Mouse (Mus musculus): ENCODE data around the gene Pkp4.
"Not testable (repeated sequence)": the region's sequence is repeated elsewhere in the genome, so short reads cannot be mapped to it uniquely, and the experiment has no call there.

Pkp4 gene

GRCm38 (mm10) chr2:59394651-59395050, 234.0 kb downstream of the Pkp4 start:
- no peak for DNase-seq

DNA sequence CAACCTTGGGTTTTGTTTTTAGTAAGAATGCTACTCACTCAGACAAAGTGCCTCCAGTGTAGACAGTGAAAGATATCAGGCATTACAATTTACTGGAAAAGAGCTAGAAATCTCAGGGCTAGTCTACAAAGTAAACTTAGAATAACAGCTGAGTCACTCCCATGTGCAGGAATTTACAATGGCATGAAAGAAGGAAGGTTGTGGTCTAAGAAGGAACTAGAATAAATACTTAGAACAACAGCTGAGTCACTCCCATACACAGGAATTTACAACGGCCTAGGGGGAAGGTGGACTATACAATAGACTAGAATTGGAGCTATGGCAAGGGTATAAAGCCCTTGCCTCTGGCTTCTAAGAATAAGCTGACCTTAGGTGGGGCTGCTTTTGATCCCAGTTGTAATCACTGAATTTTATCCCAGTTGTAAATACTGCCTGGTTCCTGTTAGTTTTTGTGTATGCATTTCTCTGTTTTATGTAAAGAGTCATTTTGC, 234.6 kb downstream of the Pkp4 start:
- not testable (repeated sequence) for DNase-seq

- DNase-seq, result no peak
Observed at GRCm38 (mm10) chr2:59396555-59396954, 235.9 kb downstream of the Pkp4 start.

- DNase-seq, result no peak
Observed at GRCm38 (mm10) chr2:59397531-59397930, 236.9 kb downstream of the Pkp4 start.

- DNase-seq, result peak; percentile 51
Observed at GRCm38 (mm10) chr2:59400901-59401378, 240.3 kb downstream of the Pkp4 start.

- DNase-seq, result peak; percentile 86
Observed at GRCm38 (mm10) chr2:59401841-59402461, 241.3 kb downstream of the Pkp4 start.

DNA sequence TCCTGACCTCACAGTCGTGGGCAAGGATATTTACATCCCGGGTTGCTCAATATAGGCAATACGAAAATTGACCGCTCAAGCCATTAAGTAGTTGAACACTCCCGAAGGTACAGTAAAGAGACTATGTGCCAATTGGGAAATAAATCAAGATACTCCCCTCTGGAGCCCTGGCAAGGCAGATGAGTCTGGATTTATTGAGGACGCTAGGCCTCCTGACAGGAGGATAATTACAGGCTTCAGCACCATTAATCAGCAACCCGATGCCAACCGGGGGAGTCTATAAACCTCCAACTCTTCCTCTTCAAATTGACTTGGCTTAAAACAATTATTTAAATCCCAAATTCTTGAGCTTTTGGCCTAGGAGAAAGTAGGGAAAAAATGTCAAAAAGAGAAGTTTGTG, 243.4 kb downstream of the Pkp4 start:
- no peak for DNase-seq
